Mouse (Mus musculus) spleen, postnatal 10 days (tissue): Measurements from ENCODE around the gene Lrrn2.
"Not testable (repeated sequence)": the region's sequence is repeated elsewhere in the genome, so short reads cannot be mapped to it uniquely, and the experiment has no call there.

Experiments used
- DNase-seq, 2 experiments: peaks; one replicate each; pipeline ENCODE4 v3.0.0; 2021 to 2022; ENCODE audit warnings: low spot score in 2 of 2

Lrrn2 gene

DNA sequence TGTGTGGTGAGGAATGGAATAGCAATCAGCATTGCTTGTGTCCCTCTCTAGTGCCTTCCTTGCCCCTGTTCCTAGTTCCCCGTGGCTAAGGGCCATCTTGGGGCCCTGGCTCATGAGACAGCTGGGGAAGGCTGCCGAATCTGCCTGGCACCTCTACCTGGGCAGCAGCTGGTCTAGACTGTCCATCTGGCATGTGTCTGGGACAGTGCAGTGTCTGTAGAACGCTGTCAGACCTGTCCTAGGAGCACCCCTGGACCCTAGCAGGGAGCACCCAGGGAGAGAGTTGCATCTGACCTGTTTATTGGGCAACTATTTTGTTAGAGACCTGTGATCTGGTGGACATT lies 48.8 kb downstream of the Lrrn2 start:
- no peak for DNase-seq

GRCm38 (mm10) chr1:132930291-132930690 lies 50.2 kb downstream of the Lrrn2 start:
- no peak for DNase-seq

- DNase-seq: no peak
Measured at GRCm38 (mm10) chr1:132932421-132932820, 52.3 kb downstream of the Lrrn2 start.

DNA sequence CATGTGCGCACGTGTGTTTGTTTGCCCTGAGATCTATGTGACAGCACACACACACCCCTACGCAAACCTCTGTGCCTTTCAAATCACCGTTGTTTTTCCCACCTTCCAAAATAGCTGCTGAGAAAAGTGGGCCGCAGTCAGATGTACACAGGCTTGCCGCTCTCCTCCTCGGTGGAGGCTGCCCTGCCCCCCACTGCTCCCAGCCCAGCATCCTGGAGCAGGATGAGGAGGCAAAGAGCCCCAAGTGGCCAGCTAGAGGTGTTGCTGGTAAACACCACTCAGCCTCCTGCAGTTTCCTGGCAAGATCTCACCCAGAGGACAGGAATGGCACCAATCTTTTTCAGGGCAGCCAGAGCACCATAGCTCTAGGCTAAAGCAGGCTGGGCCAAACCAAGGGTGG lies 54.8 kb downstream of the Lrrn2 start:
- no peak for DNase-seq

DNA sequence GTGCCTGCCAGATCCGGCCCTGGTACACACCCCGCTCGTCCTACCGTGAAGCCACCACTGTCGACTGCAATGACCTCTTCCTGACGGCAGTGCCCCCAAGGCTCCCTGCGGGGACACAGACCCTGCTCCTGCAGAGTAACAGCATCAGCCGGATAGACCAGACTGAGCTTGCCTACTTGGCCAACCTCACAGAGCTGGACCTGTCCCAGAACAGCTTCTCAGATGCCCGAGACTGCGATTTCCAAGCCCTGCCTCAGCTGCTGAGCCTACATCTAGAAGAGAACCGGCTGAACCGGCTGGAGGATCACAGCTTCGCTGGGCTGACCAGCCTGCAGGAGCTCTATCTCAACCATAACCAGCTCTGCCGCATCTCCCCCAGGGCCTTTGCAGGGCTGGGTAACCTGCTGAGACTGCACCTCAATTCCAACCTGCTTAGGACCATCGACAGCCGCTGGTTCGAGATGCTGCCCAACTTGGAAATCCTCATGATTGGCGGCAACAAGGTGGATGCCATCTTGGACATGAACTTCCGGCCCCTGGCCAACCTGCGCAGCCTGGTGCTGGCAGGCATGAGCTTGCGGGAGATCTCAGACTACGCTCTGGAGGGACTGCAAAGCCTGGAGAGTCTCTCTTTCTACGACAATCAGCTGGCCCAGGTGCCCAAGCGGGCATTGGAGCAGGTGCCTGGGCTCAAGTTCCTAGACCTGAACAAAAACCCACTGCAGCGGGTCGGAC lies 57.4 kb downstream of the Lrrn2 start:
- DNase-seq: no peak

DNA sequence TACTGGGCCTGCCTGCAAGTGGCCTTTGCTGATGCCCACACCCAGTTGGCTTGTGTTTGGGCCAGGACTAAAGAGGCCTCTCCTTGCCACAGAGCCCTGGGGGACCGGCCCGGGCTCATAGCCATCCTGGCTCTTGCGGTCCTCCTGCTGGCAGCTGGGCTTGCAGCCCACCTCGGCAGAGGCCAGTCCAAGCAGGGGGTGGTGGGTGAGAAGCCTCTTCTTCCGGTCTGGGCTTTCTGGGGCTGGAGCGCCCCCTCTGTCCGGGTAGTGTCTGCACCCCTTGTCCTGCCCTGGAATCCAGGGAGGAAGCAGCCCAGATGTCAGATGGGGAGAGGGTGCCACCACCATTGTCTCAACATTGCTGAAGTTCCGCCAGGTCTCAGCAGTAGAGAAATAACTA lies 58.9 kb downstream of the Lrrn2 start:
- no peak for DNase-seq

DNA sequence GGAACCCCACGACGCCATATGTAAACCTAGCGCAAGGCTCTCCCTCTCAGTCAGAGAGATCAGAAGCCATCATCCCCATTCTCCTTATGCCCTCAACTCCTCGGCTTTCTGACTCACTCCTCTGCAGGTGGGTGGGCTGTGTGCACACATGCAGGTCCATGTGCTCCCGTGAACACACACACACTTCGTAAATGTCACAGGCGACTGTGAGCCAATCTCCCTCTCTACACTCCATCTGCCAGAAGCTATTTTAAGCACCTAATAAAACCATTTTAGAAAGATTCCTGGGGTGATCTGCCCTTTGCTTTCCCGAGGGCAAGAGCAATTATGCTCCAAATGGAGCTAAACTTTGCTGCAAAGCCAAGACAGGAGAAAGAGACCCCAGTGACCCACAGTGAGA lies 65.8 kb downstream of the Lrrn2 start:
- DNase-seq: no peak

- no peak for DNase-seq
Measured at GRCm38 (mm10) chr1:132947811-132948210, 67.7 kb downstream of the Lrrn2 start.

- DNase-seq: no peak
Measured at GRCm38 (mm10) chr1:132956809-132957208, 76.7 kb downstream of the Lrrn2 start.

GRCm38 (mm10) chr1:132961751-132962150 lies 81.7 kb downstream of the Lrrn2 start:
- DNase-seq: no peak

GRCm38 (mm10) chr1:132964106-132964505 lies 84.0 kb downstream of the Lrrn2 start:
- no peak for DNase-seq

DNA sequence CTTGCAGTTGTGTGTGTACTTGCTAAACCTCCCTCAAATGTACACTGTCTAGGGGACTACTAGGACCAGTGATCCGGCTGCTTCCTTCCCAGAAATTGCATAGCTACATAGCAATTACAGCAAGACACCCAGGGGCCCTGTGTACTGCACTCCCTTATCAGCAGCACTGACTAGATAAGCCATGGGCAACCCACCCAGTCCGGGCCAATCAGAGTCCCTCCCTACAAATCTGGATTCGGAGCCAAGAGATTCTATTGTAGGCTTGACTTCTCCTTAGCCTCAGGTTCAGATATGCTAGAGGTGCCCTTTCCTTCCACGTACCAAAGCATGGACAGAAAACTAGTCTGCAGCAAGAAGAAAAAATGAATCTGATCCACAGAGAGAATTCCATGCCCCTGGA lies 84.6 kb downstream of the Lrrn2 start:
- DNase-seq: no peak

DNA sequence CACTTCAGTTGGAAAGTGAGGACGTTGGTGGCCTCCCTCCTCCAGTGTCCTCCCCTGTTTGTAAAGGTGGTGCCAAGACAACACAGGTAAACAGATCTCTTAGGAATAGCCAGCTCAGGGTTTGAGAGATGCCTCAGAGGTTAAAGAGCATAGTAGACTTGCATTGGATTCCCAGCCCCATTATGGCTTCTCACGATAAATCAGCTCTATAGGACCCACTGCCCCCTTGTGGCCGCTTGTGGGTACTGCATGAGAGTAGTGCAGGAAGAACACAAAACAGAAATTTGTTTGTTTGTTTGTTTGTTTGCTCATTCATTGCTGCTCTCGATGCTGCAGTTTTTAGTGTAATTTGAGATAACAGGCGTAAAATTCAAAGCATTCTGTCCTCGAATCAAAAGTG lies 88.6 kb downstream of the Lrrn2 start:
- peak; percentile 44 to 78 for DNase-seq

DNA sequence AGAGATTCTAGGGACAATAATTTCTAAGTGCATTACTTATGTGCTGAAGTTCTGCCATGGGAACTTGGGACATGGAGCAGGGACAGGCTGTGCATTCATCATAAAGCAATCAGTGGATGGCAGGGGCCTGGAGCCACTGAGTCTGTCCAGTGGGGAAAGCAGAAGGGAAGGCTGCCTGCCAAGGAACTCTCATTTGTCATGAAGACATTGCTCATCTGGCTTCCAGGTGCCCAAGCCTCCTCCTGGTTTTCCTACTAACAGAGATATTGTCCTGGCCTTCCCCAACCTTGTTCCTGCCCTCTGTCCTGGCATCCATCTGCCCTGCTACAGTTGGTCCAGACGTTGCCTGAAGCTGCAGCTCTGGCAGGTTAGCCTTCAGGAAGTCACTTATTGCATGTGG lies 97.3 kb downstream of the Lrrn2 start:
- DNase-seq: no peak

- DNase-seq: no peak
Measured at GRCm38 (mm10) chr1:132981232-132981631, 101.2 kb downstream of the Lrrn2 start.

DNA sequence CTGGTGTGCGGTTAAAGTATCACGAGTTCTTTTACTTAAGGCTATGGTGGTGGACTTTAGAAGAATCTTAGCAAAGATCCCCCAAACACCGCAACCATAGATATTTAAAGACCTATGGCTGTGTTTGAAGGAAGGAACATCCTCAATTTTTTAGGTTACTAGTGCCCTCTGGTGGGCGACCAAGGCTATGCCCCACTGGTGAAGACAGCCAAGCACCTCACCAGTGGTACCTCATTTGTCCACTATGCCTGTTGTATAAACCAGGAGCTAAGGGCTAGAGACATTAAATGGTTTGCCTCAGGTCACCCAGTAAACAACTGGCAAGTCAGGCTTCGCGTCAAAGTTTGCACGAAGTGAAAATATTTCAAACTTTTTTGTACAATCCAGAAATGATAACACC lies 102.7 kb downstream of the Lrrn2 start:
- peak; percentile 18 to 74 for DNase-seq

- DNase-seq: not testable (repeated sequence)
Measured at GRCm38 (mm10) chr1:132988556-132989459, 108.7 kb downstream of the Lrrn2 start.
